Mouse (Mus musculus): ENCODE measurements at regions not wholly inside any gene's neighbourhood (a gene's known extent, or its start where the extent isn't known, plus 50 kb on each side); places are given as distances from the start of the nearest gene placed in this dataset.

GRCm38 (mm10) chr6:127252000-127252721, 100.2 kb upstream of the Ccnd2 start:
- TF ChIP-seq CTCF (IDR thresholded peaks at IDR 0.05; ENCODE audit: extremely low read depth, insufficient read length, insufficient replicate concordance, low read depth, low read length) (no peak), POLR2A (IDR thresholded peaks at IDR 0.05; ENCODE audit: low read depth, low read length) (no peak)

Measured in small intestine, adult 2 months (tissue).